Comparison of ENCODE assay signal across 8 mouse cellular contexts in the genomic region with DNA sequence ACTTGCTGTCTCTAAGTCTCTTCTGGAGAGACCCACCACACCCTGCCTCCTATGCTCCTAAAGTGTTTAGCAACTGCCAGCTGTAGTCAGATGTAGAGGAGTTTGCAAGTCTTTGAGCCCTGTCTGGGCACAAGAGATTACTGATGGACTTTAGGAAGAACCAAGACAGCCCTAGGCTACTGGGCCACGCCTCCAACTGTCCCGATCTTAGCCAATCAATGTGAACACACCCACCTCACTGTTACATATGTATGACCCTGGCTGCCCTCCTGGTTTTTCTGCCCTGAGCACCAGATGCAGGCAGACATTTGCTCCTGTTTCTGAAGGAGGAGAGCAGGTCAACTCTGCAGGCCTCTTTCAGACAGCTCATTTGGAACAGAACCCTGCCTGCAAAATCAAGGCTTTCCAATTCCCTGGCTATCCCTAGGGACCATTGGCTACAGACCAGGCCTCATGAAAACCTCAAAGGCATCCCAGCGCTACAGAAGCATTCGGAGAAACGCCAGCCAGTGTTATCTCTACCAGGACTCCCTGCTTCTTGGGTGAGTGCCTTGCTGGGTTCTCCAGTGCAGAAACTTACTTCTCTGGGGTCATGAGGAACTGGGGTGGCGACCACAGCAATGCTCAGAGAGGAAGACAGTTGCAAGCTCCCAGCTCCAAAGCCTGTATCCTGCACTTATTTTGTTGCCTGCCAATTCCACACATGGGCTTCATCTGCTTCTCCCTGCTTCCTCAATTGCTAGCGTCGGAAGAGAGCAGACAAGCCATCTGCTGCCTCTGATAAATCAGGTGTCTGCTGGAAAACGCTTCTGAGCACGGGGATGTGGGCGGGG. TPM values are rescaled to one million over a fixed set of nuclear protein-coding genes. Genes with fewer than 3 reads are reported as not detected.
DNase-seq lines count a peak whose midpoint lies in the region; ATAC-seq and TF ChIP-seq lines count a peak whose summit lies in the region.

Gene Tmc3 (plus strand): TSS at position 289 of the 833 bp plus-strand sequence.

- no peak within 1 kb of the TSS for H3K27ac ChIP-seq in hindbrain, embryonic 11.5 days (ENCODE audit: low read depth, low read length)
- no peak within 1 kb of the TSS for H3K27ac ChIP-seq in hindbrain, embryonic 14.5 days
- no peak within 1 kb of the TSS for H3K27ac ChIP-seq in kidney, adult 2 months (ENCODE audit: insufficient read depth, low read depth, low read length)
- no peak within 1 kb of the TSS for H3K27ac ChIP-seq in neural tube, embryonic 15.5 days (replicated peaks)

- TF ChIP-seq CTCF in kidney, adult 2 months (conservative IDR thresholded peaks at IDR 0.05; ENCODE audit: insufficient read depth, insufficient read length, low read depth, low read length), result no peak

- no peaks in the 10 kb centered on the region for H3K9me3 ChIP-seq in hindbrain, embryonic 11.5 days (ENCODE audit: control insufficient read depth, low read length)
- H3K9me3 ChIP-seq in hindbrain, embryonic 14.5 days (ENCODE audit: control insufficient read depth, low read length), result no peaks in the 10 kb centered on the region
- no peaks in the 10 kb centered on the region for H3K9me3 ChIP-seq in neural tube, embryonic 15.5 days (replicated peaks)

- H3K9ac ChIP-seq in hindbrain, embryonic 11.5 days (ENCODE audit: low read depth, low read length), result no peak within 1 kb of the TSS
- no peak within 1 kb of the TSS for H3K9ac ChIP-seq in hindbrain, embryonic 14.5 days
- H3K9ac ChIP-seq in neural tube, embryonic 15.5 days (replicated peaks), result no peak within 1 kb of the TSS

- H3K4me2 ChIP-seq in hindbrain, embryonic 11.5 days (replicated peaks; ENCODE audit: low read depth, low read length), result no peak within 1 kb of the TSS
- H3K4me2 ChIP-seq in hindbrain, embryonic 14.5 days (replicated peaks), result no peak within 1 kb of the TSS
- H3K4me2 ChIP-seq in neural tube, embryonic 15.5 days, result no peak within 1 kb of the TSS

- intact Hi-C loops in left cerebral cortex, postnatal 36 days (cut with DNase I), result no loop called here

- H3K4me3 ChIP-seq in hindbrain, embryonic 11.5 days (ENCODE audit: low read depth, low read length), result no peak within 1 kb of the TSS
- no peak within 1 kb of the TSS for H3K4me3 ChIP-seq in hindbrain, embryonic 14.5 days (replicated peaks; ENCODE audit: low read length)
- no peak within 1 kb of the TSS for H3K4me3 ChIP-seq in kidney, adult 2 months (ENCODE audit: insufficient read depth, low read depth, low read length)
- H3K4me3 ChIP-seq in neural tube, embryonic 15.5 days (replicated peaks), result no peak within 1 kb of the TSS

- no peaks in the 10 kb centered on the region for H3K27me3 ChIP-seq in hindbrain, embryonic 11.5 days (ENCODE audit: control insufficient read depth, insufficient read depth, low read length)
- H3K27me3 ChIP-seq in hindbrain, embryonic 14.5 days (ENCODE audit: control insufficient read depth, insufficient read depth, low read length), result no peaks in the 10 kb centered on the region
- H3K27me3 ChIP-seq in kidney, adult 2 months (replicated peaks; ENCODE audit: control insufficient read depth, insufficient read depth, low read length), result no peaks in the 10 kb centered on the region
- H3K27me3 ChIP-seq in neural tube, embryonic 15.5 days (replicated peaks), result no peaks in the 10 kb centered on the region

- peak; percentile 28 for DNase-seq in hindbrain, embryonic 11.5 days (ENCODE audit: low spot score)
- DNase-seq in hindbrain, embryonic 14.5 days (ENCODE audit: low spot score), result no peak
- DNase-seq in cerebellum, adult 18-20 months, result peak; percentile 63 to 73
- DNase-seq in gastrocnemius, adult 8-10 months (ENCODE audit: low spot score in 2 of 2), result peak; percentile 29 to 47
- DNase-seq in kidney, adult 2 months, result peak; percentile 57
- peak; percentile 46 to 54 for DNase-seq in left cerebral cortex, postnatal 36 days (ENCODE audit: low spot score in 2 of 2)
- DNase-seq in natural killer cell, adult 2 months (ENCODE audit: low spot score in 2 of 2), result no peak

- WGBS in hindbrain, embryonic 11.5 days, result 54% methylated on average over 11 of the region's 11 CpGs
- 41% methylated on average over 11 of the region's 11 CpGs for WGBS in hindbrain, embryonic 14.5 days
- 46% methylated on average over 11 of the region's 11 CpGs for WGBS in kidney, adult 2 months
- WGBS in neural tube, embryonic 15.5 days, result 45% methylated on average over 11 of the region's 11 CpGs

- no peaks in the 10 kb centered on the region for H3K36me3 ChIP-seq in hindbrain, embryonic 11.5 days (ENCODE audit: control insufficient read depth, insufficient read depth, low read length)
- H3K36me3 ChIP-seq in hindbrain, embryonic 14.5 days (replicated peaks; ENCODE audit: control insufficient read depth, insufficient read depth), result no peaks in the 10 kb centered on the region
- H3K36me3 ChIP-seq in kidney, adult 2 months (ENCODE audit: control insufficient read depth, insufficient read depth, low read length), result no peaks in the 10 kb centered on the region
- H3K36me3 ChIP-seq in neural tube, embryonic 15.5 days, result no peaks in the 10 kb centered on the region

- no peaks in the 10 kb centered on the region for H3K4me1 ChIP-seq in hindbrain, embryonic 11.5 days (replicated peaks; ENCODE audit: control insufficient read depth, insufficient read depth, low read length)
- 0 out of 2 replicates have a peak, but pooled peaks cover 3% of the 10 kb centered on the region for H3K4me1 ChIP-seq in hindbrain, embryonic 14.5 days (replicated peaks; ENCODE audit: control insufficient read depth, insufficient read depth, low read length)
- no peaks in the 10 kb centered on the region for H3K4me1 ChIP-seq in kidney, adult 2 months (ENCODE audit: control insufficient read depth, insufficient read depth, low read length)
- H3K4me1 ChIP-seq in neural tube, embryonic 15.5 days, result no peaks in the 10 kb centered on the region

- peak; percentile 72 for ATAC-seq in hindbrain, embryonic 11.5 days (ENCODE audit: low FRiP score)
- ATAC-seq in hindbrain, embryonic 14.5 days (ENCODE audit: low FRiP score), result no peak; the same call in 1 of the 2 replicates
- peak; percentile 41; the same call in 1 of the 2 replicates for ATAC-seq in neural tube, embryonic 15.5 days (ENCODE audit: low FRiP score)

- no peak for TF ChIP-seq POLR2A in kidney, adult 2 months (IDR thresholded peaks at IDR 0.05; ENCODE audit: low read depth, low read length)

RNA-seq across cellular contexts. Expression of gene Tmc3, which starts in this region (rescaled TPM):
- polyA plus RNA-seq in hindbrain, embryonic 11.5 days (2014; fragmentation: Nextera tagmentation; extraction: Ambion mirVana), result 0.93 and 1.5 TPM in 2 replicates
- polyA plus RNA-seq in hindbrain, embryonic 14.5 days (2014; fragmentation: Nextera tagmentation; extraction: Ambion mirVana), result 0.31 and 0.51 TPM in 2 replicates
- not detected for total RNA-seq in gastrocnemius, adult 8-10 months (2022)
- polyA plus RNA-seq in kidney, adult 2 months (2012; rRNA removed), result 0.88 and 1.0 TPM in 2 replicates
- total RNA-seq in left cerebral cortex, postnatal 36 days (2021), result under 1 TPM; 0.12 to 0.23 TPM
- 0.27 and 2.2 TPM in 2 replicates for polyA plus RNA-seq in neural tube, embryonic 15.5 days (2015; fragmentation: Nextera tagmentation; extraction: Ambion mirVana)

Comparison
In these comparisons a context has a peak if more than half of its experiments do, and no peak if none do; other contexts are left out.
1. DNase-seq: peak in hindbrain, embryonic 11.5 days (single experiment), cerebellum, adult 18-20 months (2 of 2) and kidney, adult 2 months (single experiment); none in hindbrain, embryonic 14.5 days (single experiment) and natural killer cell, adult 2 months (0 of 2).
2. Peak in DNase-seq in gastrocnemius, adult 8-10 months; RNA of the gene not detected or under 1 TPM.
3. Peak in DNase-seq in left cerebral cortex, postnatal 36 days; RNA of the gene not detected or under 1 TPM.